Mouse (Mus musculus): Measurements from ENCODE around the gene Cadps2.

The Cadps2 gene

GRCm38 (mm10) chr6:23522556-23522955 lies 316.7 kb downstream of the Cadps2 start:
- no peak for DNase-seq

- no peak for DNase-seq
Measured at GRCm38 (mm10) chr6:23498611-23499010, 340.6 kb downstream of the Cadps2 start.

GRCm38 (mm10) chr6:23491804-23492203 lies 347.4 kb downstream of the Cadps2 start:
- DNase-seq: peak; percentile 10

GRCm38 (mm10) chr6:23490431-23490830 lies 348.8 kb downstream of the Cadps2 start:
- DNase-seq: no peak

- DNase-seq: no peak
Measured at GRCm38 (mm10) chr6:23489046-23489445, 350.2 kb downstream of the Cadps2 start.

GRCm38 (mm10) chr6:23472686-23473085 lies 366.5 kb downstream of the Cadps2 start:
- DNase-seq: no peak

- no peak for DNase-seq
Measured at GRCm38 (mm10) chr6:23471830-23472229, 367.4 kb downstream of the Cadps2 start.

- DNase-seq: no peak
Measured at GRCm38 (mm10) chr6:23467885-23468284, 371.3 kb downstream of the Cadps2 start.

GRCm38 (mm10) chr6:23462600-23463280 lies 376.5 kb downstream of the Cadps2 start:
- no peak for DNase-seq

- DNase-seq: peak; percentile 28
Measured at GRCm38 (mm10) chr6:23457748-23458147, 381.5 kb downstream of the Cadps2 start.

- no peak for DNase-seq
Measured at GRCm38 (mm10) chr6:23453907-23454306, 385.3 kb downstream of the Cadps2 start.

GRCm38 (mm10) chr6:23439897-23440296 lies 399.3 kb downstream of the Cadps2 start:
- no peak for DNase-seq

GRCm38 (mm10) chr6:23410256-23411049 lies 428.8 kb downstream of the Cadps2 start:
- no peak for DNase-seq

- DNase-seq: no peak
Measured at GRCm38 (mm10) chr6:23394131-23394530, 445.1 kb downstream of the Cadps2 start.

- no peak for DNase-seq
Measured at GRCm38 (mm10) chr6:23392711-23393110, 446.5 kb downstream of the Cadps2 start.

GRCm38 (mm10) chr6:23386711-23387110 lies 452.5 kb downstream of the Cadps2 start:
- no peak for DNase-seq

GRCm38 (mm10) chr6:23383004-23383347 lies 456.2 kb downstream of the Cadps2 start:
- DNase-seq: no peak

- DNase-seq: peak; percentile 1
Measured at GRCm38 (mm10) chr6:23382283-23383003, 456.8 kb downstream of the Cadps2 start.

GRCm38 (mm10) chr6:23376327-23376726 lies 462.9 kb downstream of the Cadps2 start:
- DNase-seq: no peak

GRCm38 (mm10) chr6:23361842-23362451 lies 477.3 kb downstream of the Cadps2 start:
- DNase-seq: no peak

- DNase-seq: no peak
Measured at GRCm38 (mm10) chr6:23360596-23360995, 478.6 kb downstream of the Cadps2 start.

- DNase-seq: no peak
Measured at GRCm38 (mm10) chr6:23356141-23356540, 483.1 kb downstream of the Cadps2 start.

- no peak for DNase-seq
Measured at GRCm38 (mm10) chr6:23353480-23353879, 485.7 kb downstream of the Cadps2 start.

All from layer of hippocampus, adult 9-11 months (tissue).